Mouse (Mus musculus) embryo, embryonic 10 days (tissue): Measurements from ENCODE around the gene Gm17660.

ENCODE experiments used
- DNase-seq: peaks from one replicate; pipeline ENCODE4 v3.0.0-alpha.2; 2015; ENCODE audit warnings: low spot score

Gene Gm17660

DNA sequence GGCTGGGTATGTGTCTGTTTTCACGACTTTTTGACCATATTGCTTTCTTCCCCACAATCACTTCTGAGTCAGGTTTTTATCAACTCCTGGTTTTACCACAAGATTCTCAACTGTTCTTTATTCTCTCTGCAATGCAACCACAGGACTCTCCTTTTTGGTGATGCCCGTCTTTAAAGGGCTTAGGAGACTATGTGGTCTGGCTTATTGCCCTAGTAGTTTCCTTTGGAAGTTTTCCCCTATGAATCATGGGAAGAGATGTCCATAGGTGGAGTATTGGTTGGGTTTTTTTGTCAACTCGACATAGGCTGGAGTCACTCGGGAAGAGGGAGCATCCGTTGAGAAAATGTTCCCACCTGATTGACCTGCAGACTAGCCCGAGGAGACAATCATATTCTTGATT lies 3.3 kb upstream of the Gm17660 start:
- no peak for DNase-seq

DNA sequence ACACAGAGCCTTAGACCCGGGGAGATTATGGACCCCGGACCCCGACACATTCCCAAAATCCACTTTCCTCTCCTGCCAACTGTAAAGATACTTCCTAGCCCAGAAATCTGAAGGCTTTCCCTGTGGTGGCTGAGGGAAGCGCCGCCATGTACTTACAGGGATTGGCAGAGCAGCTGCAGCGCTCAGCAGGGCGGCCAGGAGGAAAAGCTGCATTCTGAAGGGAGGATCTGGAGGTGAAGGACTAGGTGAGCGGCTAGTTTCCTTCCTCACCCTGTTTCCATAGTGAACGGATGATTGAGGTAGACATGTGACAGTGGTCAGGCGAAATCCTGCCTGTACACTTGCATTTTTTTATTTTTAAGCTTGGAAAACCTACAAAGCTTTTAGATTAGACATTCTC lies 1.0 kb downstream of the Gm17660 start:
- no peak for DNase-seq

DNA sequence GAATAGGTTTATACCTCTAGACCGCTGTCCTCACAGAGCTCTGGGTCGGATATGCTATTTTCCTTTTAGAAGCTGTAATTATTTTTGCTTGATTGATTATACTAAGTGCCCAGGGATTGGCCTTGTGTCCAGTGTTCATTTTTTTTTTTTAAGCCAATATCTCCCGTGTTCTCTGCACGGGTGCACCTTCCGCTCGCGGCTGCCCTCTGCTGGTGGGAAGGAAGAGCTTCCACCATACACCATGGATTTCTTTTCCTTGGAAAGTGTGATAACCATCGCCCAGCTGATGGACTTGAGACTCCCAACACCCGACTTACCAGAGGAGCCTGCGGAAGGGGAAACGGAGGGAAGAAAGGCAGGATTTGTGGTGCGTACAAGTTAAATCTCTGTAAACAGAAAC lies 3.0 kb downstream of the Gm17660 start:
- peak; percentile 70 for DNase-seq

DNA sequence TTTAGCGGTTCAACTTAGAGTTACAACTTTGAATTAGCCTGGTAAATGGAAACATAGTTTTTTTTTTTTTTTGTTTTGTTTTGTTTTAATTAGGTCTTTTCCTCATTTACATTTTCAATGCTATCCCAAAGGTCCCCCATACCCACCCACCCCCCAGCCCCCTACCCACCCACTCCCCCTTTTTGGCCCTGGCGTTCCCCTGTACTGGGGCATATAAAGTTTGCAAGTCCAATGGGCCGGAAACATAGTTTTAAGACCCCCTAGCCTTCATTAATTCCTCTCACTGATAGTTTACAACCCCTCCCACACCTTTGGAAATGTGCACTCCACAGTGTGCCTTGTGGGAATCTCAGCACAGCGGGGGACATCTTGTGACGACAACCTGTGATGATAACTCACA lies 3.8 kb downstream of the Gm17660 start:
- DNase-seq, result no peak

DNA sequence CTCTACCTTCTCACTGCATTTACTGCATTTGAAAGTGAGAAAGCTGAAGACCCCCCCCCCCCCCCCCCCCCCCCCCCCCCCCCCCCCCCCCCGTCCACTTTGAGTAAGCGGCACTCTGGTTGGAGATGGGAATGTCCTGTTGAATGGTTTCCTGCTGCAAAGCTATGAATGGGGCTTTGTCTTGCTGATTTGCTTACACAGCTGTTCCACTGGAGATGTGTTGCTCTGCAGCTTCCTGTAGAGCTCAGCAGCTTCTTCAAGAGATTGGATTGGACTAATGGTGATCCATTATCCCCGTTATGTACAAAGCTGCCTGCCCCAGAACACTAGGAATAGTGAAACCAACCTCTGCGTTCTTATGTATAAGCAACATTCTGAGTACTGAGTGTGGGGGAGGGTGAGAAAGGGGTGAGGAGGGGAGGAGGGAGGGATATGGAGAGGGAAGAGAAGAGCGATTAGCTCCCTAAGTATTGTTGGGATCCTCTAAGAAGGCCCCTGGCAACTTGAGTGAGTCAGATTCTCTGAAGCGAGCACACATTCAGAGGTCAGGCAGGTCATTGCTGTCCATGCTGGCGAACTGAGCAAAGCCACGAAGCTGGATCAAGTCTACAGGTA lies 5.0 kb downstream of the Gm17660 start:
- peak; percentile 84 for DNase-seq

DNA sequence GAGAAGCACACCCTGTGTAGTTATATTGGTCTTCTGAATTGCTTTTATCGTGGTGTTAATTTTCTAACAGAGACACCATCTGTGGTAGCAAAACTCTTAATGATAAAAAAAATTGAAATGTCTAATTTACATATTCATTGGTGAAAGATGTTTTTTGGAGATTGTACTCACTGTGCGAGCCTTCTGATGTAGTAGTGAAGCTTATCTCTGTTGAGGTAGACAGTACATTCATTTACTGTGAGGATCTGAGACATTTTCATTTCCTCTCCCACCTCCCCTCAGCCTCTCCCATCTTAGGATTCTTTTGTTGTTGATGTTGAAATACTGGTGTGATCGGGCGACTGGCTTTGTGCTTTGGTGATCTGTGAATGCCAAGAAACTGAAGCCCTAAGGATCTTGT lies 6.4 kb downstream of the Gm17660 start:
- no peak for DNase-seq

DNA sequence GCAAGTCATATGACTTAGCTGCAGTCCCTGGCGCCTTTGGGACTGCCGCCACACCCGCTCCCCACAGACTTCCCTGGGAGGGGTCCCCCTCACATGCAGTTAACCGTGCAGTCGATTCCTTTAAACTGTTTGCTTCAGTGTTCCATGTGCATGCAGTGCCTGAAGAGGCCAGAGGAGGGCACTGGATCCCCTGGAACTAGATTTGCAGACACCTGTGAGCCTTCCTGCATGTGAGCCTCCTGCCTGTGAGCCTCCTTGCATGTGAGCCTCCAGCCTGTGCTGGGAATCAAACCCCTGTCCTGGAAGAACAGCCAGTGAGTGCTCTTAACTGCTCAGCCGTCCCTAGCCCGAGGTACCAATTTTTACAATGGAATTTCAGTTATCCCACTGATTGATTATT lies 8.7 kb downstream of the Gm17660 start:
- DNase-seq, result peak; percentile 52

DNA sequence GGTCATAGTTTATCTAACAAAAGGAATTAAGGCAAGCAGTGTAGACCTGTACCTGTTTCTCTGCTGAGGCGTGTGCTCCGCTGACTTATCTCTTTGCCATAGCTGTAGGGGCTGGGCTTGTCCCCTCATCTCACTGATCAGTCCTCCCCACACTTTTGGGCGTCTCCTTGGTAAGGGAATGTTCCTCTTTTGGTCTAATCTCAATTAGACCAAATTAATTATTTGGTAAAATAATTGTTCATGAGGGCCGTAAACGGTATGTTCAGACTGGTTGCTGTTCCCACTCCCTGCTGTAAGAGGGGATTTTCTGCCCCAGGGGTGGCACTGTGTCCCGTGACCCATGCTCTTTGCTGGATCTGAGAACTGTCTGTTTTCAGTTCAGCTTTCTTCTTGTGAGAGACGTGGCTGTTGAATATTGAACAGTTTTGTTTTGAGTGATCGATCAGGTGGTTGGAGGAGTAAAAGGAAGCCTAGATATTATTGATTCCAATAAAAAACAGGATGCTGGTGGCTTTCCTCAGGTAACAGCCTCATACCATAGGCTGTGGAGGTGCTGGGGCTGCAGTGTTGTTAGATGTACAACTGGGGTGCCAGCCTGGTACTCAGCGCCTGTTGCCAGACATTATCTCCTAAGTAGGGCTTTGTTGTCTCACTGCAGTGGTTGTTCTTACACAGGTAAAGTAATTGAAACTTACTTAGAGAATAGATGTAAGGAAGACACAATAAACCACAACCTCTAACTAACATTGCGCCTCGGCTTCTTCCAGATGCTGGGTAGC lies 14.4 kb downstream of the Gm17660 start:
- no peak for DNase-seq

DNA sequence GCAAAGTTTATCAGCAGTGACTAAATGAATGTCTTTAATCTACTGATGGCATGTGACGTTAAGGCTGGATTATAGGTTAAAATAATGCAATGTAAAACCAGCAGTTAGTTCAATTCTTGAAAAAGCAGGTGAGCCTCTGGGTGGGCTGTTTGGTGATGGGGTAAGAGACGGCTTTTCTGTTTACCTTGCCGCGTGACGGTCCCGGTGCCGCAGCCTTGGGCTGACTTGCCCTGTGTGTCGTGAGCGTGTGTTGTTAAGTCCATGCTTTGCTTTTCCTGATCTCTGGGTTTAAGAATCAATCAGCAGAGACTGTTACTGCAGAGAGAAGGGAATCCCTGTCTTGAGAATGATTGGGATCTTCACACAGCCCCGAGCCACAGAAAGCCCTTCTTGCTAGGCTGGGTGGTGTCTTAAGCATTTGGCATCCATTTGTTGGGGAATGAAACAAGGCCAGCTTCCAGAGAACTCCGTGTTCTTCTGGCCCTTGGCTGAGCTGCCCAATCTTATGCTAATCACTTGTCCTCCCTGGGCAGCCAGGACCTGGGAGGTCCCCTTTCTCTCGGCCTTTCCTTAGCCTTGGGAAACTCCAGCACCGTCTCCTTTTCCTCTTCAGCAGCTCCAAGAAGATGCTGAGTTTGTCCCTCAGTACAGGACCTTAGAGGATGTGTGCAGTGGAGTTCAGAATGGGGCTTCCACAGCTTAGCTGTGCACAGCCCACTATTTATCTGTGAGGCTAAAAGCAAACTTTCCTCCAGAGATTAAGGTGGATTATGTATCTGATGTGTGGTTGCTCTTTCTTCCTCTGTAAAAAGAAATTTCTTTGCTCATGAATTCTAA lies 15.3 kb downstream of the Gm17660 start:
- DNase-seq, result no peak

DNA sequence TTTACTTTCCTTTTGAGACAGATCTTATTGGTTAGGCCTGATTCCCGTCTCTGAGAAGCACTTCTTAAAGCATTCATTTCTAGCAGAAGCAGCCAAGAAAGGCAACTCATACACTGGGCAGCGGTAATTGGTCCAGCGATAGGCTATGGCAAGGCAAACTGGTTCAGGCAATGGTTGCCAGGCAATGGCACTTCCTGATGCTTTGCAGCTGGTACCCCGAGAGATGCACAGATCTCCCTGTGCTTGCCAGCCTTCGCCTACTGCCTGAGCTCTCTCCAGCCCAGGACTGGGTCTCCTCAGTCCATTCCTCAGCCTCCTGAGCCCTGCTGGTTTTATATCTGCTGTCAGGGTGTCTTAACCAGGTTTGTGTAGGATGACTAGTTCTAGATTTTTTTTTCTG lies 17.0 kb downstream of the Gm17660 start:
- DNase-seq, result no peak

DNA sequence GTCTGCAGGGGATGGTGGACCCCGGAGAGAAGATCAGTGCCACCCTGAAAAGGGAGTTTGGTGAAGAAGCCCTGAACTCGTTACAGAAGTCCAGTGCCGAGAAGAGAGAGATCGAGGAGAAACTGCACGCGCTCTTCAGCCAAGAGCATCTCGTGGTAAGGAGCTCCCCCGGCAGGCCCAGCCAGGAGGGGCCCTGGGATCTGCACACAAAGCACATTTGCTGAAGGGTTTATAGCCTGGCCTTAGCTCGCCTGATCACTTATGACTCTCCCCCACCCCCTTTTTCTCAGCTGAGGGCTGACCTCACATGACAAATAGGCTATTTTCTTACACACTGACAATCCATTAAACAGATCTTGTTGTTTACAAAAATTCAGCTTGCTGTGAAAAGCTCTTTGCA lies 17.8 kb downstream of the Gm17660 start:
- no peak for DNase-seq

DNA sequence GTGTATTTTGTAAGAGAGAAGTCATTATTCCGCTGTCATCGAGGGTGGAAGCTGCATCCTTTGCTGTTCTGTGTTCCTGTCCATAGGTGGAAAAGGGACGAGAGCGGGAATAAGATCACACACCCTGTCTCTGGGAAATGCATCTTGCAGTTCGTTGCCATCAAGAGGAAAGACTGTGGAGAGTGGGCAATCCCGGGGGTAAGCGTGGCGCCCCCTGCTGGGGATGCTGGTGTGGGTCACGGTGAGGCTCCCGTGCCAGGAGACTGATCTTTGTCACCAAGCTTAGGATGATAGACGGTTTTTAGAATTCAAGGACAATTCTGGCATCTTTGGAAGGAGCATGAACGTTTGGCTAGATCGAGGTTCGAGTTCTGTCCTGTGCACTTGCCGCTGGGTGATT lies 19.4 kb downstream of the Gm17660 start:
- peak; percentile 28 for DNase-seq

DNA sequence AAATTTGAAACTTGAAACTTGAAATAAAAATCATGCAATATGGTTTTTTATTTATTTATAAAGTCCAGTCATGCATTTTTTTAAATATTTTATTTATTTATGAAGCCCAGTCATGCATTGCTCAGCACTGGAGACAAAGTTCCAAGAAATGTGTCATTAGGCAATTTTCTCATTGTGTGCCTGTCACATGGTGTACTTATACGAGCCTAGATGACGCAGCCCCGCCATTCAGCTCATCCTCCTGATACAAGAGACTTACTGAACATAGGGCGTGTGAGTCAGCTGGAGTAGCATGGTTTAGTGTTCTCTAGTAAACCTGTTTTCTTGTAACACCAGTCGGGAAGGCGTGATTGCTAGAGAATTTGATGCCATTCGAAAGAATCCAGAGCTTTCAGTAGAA lies 21.1 kb downstream of the Gm17660 start:
- DNase-seq, result no peak

DNA sequence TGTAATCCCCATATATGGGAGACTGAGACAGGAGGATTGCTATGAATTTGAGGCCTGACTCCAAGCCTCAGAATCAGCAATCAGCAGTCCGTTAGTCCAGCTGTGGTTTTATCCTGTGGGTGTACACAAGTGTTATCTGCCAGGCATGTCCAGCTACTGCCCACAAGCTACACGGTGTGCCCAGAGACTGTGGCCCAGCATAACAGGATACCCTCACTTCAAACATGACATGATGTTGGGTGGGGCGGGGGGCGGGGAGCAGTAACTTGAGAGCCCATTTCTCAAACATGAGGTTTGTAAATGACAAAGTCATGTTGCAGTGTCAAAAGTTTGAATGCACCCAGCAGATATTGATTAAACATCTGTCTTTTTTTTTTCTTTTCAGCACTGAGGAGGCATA lies 21.6 kb downstream of the Gm17660 start:
- no peak for DNase-seq

DNA sequence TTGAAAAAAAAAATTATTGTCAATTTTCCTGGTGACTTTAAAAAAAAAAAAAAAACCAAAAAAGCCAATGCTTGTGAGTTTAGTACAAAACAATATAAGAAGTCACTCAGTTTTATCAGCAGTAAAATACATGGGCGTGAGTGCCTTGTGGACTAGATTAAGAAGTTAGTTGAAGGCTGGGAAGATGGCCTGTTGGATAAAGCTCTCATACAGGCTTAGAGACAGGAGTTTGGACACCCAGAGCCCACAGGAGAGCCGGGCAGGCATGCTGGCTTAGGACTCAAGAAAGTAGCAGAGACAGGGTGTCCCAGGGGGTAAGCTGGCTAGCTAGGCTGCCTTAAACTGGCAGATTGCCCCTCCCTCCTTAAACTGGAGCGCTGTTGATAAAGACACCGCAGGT lies 22.5 kb downstream of the Gm17660 start:
- DNase-seq, result no peak

DNA sequence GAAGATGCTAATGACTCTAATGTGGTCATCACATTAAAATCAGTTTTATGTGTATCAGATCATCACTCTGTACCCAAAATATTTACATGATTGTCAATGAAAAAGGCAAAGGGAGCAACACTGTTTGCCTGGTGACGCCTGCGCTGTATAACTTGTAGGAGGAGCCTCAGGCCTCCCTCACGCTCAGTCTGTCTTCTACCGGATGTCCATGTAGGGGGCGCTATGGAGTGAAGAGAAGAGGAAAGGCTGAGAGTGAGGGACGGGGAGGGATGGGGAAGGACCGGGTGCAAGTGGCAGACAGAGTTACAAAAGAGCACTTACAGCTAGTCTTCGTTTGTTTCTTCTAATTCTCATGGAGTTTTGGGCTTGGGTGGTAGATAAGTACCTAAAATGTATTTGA lies 24.5 kb downstream of the Gm17660 start:
- peak; percentile 48 for DNase-seq

DNA sequence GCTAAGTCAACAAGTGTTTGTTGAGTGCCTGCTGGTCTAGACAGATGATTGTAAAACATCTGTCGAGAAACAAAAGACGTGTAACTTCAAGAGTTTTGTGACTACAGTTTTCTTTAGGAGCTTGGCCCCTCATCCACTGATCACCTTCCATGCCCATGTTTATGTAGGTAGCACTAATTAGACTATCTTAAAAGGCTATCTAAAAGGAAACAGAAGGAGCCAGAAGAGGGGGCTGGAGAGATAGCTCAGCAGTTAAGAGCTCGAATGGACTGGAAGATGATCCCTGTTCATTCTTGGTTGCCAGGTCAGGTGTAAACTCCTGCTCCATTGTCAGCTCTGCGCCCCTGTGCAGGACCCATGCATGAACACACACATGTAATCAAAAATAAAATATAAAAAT lies 29.3 kb downstream of the Gm17660 start:
- DNase-seq, result peak; percentile 17

DNA sequence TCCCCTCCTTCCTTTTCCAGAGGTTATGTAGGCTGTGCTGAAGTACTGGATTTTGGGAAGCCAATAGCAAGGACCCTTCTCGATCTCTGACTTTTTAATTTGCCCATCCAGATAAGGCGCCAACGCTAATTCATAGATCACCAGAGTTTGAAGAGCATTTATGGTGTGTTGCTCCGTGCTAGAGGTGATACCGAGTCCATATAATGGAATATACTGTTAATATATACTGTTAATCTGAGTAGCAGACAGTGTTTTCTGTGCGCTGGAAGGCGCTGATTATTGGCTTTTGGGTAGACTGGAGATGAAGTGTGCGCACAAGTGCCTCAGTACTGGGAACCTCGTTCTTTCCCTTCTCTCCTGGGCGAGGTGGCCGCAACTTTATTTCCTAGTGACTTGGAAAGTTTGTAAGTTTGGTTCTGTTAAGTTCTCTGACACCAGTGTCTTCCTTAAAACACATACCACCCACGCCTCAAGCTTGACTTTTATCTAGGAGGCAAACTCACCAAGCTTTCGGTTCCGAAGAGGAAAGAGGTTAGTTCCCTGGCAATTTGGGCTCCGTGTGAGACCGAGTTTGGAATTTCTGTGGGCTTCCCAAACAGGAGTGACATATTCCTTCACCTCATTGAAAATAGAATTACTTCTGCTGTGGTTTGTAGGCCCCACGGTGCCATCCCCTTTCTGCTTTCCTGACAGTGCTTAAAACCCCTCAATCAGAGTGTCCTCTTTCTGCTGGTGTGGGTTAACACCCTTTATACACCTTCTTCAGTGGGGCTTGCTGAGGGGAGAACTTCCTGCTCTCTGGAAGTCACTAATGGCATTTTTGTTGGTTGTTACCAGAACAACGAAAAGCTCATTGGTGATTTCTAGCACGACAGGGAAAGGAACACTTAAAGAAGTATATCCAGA lies 30.0 kb downstream of the Gm17660 start:
- peak; percentile 21 for DNase-seq

DNA sequence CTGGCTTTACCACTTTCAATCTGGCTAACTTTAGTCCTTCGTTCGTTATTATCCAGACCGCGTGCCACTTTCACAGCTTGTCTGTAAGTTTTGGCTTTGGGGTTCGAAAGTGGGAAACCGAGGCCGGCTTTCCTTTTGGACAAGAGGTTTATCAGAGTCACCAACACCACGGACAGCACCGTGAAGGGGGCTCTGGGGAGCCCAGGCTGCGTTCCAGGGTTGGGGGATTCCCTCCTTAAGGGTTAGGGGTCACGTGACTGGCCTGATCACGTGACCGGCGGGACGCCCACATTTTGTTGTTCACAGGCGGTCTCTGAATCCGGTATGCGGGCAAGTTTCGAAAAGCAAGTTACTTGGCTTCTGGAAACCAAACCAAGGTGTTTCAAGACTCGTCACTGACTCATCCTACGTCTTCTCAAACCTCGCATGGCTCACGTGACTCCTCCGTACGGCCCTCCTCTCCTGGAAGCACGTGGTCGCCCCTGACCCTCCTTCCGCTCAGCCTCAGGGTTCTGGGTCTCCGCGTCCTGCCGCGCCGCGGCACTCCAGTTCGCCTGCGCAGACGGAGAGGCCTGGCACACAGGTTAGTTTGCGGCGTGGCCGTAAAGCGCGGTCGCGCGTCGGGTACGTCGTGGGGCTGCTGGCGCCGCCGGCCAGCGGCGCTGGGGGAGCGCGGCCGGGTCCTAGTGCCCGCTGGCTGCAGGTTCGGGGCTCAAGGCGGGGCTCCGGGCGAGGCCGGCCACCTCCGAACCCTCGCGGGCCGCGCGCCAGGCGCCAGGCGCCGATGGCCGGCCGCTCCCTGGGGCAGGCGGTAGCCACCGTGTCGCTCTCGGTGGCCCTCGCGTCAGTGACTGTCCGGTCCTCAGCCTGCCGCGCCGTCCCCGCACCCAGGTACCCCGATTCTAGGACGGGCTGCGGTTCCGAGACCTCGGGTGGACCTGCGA lies 30.9 kb downstream of the Gm17660 start, which contains the start of gene Nudt9:
TSS of gene Nudt9 (plus strand) at position 51 of the 944 bp plus-strand sequence.
- DNase-seq, result peak; percentile 98

DNA sequence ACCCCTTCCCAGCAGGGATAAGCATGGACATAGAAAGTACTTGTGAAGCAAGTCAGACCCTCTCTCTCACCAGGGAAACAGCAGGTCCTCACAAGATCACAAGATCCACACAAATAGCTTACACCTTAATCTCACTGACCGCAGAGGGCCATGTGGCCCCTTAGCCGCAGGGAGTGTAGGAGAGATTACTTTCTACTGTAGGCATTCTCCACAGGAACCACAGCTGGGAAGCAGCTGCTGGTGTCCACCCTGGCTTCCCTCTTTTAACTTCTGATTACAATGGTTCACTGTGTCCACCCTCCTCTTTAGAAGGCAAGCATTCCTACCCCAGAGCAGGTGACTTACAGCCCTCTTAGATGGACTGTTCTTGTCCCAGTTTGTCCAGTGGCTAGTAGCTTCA lies 33.7 kb downstream of the Gm17660 start:
- no peak for DNase-seq

DNA sequence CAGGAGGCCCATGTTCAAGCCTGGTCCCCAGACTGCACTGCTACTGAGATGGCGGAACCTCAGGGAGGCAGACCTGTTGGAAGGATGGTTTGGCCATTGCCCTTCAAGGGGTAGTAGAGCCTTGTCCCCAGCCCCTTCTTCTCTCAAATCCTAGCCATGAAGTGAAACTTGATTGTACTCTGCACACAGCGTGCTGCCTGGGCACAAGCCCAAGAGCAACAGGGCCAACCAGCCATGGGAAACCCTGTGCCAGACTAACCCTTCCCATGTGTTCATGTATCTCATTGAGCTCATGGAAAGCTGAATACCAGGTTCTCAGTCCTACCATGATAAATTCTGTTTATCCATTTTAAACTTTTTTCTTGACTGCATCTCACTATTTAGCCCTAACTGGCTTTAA lies 34.5 kb downstream of the Gm17660 start:
- DNase-seq, result no peak
